8 mouse cellular contexts compared by ENCODE assay signal in genomic region chrX:75475182-75475644, GRCm38 (mm10). TPM values are rescaled to one million over a fixed set of nuclear protein-coding genes. Genes with fewer than 3 reads are reported as not detected.
DNase-seq lines count a peak whose midpoint lies in the region; ATAC-seq lines count a peak whose summit lies in the region.
"Not testable (repeated sequence)": the region's sequence is repeated elsewhere in the genome, so short reads cannot be mapped to it uniquely, and the experiment has no call there.

No protein-coding gene starts in this region.

- not testable (repeated sequence) for H3K27me3 ChIP-seq in hindbrain, embryonic 15.5 days

- H3K9ac ChIP-seq in hindbrain, embryonic 15.5 days = peak overlapping the region; percentile 45; the same call in 1 of the 2 replicates

- H3K27ac ChIP-seq in hindbrain, embryonic 15.5 days (replicated peaks) = peak overlapping the region; percentile 81

- not testable (repeated sequence) for H3K36me3 ChIP-seq in hindbrain, embryonic 15.5 days

- peak; percentile 45 for DNase-seq in ZHBTc4 (ENCODE audit: low read depth, low spot score)
- DNase-seq in gastrocnemius, adult 18-20 months (ENCODE audit: low spot score) = peak; percentile 1
- peak; percentile 49 to 55 for DNase-seq in layer of hippocampus, postnatal 36 days
- DNase-seq in lung, postnatal 14 days = peak; percentile 45
- peak; percentile 74 for DNase-seq in retina, postnatal 1 day
- DNase-seq in thymus, postnatal 4 days = peak; percentile 32

- WGBS in hindbrain, embryonic 15.5 days = 14% methylated on average over 37 of the region's 37 CpGs

- H3K4me3 ChIP-seq in hindbrain, embryonic 15.5 days = peak overlapping the region; percentile 43

- H3K4me2 ChIP-seq in hindbrain, embryonic 15.5 days = peak overlapping the region; percentile 51

- ATAC-seq in common myeloid progenitor, adult 5-6 weeks (replicated peaks; ENCODE audit: low read depth, poor library complexity, severe bottlenecking) = peak; percentile 99
- peak; percentile 97 for ATAC-seq in hindbrain, embryonic 15.5 days (ENCODE audit: low FRiP score, low read depth)

- H3K4me1 ChIP-seq in hindbrain, embryonic 15.5 days (replicated peaks) = not testable (repeated sequence)

- H3K9me3 ChIP-seq in hindbrain, embryonic 15.5 days = not testable (repeated sequence)

RNA-seq across cellular contexts. Expression of gene Vbp1, which starts 38.9 kb away (rescaled TPM):
- 149 and 163 TPM in 2 replicates for total RNA-seq in common myeloid progenitor, adult 5-6 weeks (2017)
- total RNA-seq in gastrocnemius, adult 18-20 months (2021) = 10 to 100 TPM; 35.4 to 37.2 TPM
- 287 and 297 TPM in 2 replicates for polyA plus RNA-seq in hindbrain, embryonic 15.5 days (2015; fragmentation: Nextera tagmentation; extraction: Ambion mirVana)
- 10 to 100 TPM; 80.2 to 87.0 TPM for total RNA-seq in layer of hippocampus, postnatal 36 days (2021)

RNA-seq across cellular contexts. Expression of gene Brcc3, which starts 58.8 kb away (rescaled TPM):
- total RNA-seq in common myeloid progenitor, adult 5-6 weeks (2017) = 34.0 and 41.9 TPM in 2 replicates
- total RNA-seq in gastrocnemius, adult 18-20 months (2021) = 10 to 100 TPM; 22.0 to 25.1 TPM
- 46.2 and 51.0 TPM in 2 replicates for polyA plus RNA-seq in hindbrain, embryonic 15.5 days (2015; fragmentation: Nextera tagmentation; extraction: Ambion mirVana)
- 10 to 100 TPM; 34.9 to 35.7 TPM for total RNA-seq in layer of hippocampus, postnatal 36 days (2021)

RNA-seq across cellular contexts. Expression of gene Mtcp1, which starts 58.8 kb away (rescaled TPM):
- 8.3 and 13.1 TPM in 2 replicates for total RNA-seq in common myeloid progenitor, adult 5-6 weeks (2017)
- total RNA-seq in gastrocnemius, adult 18-20 months (2021) = 1 to 10 TPM; 1.9 to 2.3 TPM
- polyA plus RNA-seq in hindbrain, embryonic 15.5 days (2015; fragmentation: Nextera tagmentation; extraction: Ambion mirVana) = 5.9 and 6.0 TPM in 2 replicates
- total RNA-seq in layer of hippocampus, postnatal 36 days (2021) = 10 to 100 TPM in 1 of 2 experiments, 1 to 10 TPM in 1; 9.2 to 10.4 TPM

RNA-seq across cellular contexts. Expression of gene Cmc4, which starts 58.8 kb away (rescaled TPM):
- 5.4 and 13.7 TPM in 2 replicates for total RNA-seq in common myeloid progenitor, adult 5-6 weeks (2017)
- 1 to 10 TPM; 7.6 to 9.1 TPM for total RNA-seq in gastrocnemius, adult 18-20 months (2021)
- polyA plus RNA-seq in hindbrain, embryonic 15.5 days (2015; fragmentation: Nextera tagmentation; extraction: Ambion mirVana) = 22.9 and 24.6 TPM in 2 replicates
- total RNA-seq in layer of hippocampus, postnatal 36 days (2021) = 10 to 100 TPM; 14.0 to 15.7 TPM

Comparison
In these comparisons a context has a peak if more than half of its experiments do, and no peak if none do; other contexts are left out.
1. Peak in every context shown above with its lines: DNase-seq, ATAC-seq, H3K4me3 ChIP-seq and H3K27ac ChIP-seq.
2. DNase-seq: peak in every context shown above with its lines; median percentile 74 in retina, postnatal 1 day; 52 in layer of hippocampus, postnatal 36 days; 45 in ZHBTc4; 45 in lung, postnatal 14 days; 32 in thymus, postnatal 4 days; 1 in gastrocnemius, adult 18-20 months.